Mouse (Mus musculus) forebrain, embryonic 15.5 days (tissue): ENCODE data around the gene Wwc1. TPM values are rescaled to one million over a fixed set of nuclear protein-coding genes. Genes with fewer than 3 reads are reported as not detected.

Experiments used
- ATAC-seq: fragments of 200-750 bp; cut with Nextera tagmentation; replicated peaks from 2 replicates; pipeline ENCODE4 v1.8.0; 2017; ENCODE audit warnings: mild to moderate bottlenecking, moderate TSS enrichment, moderate library complexity
- H3K27ac ChIP-seq: fragments of 300-500 bp; sonication (generic); replicated peaks from 2 replicates; pipeline ENCODE4 v1.5.1; 2015; ENCODE audit warnings: mild to moderate bottlenecking, inconsistent platforms
- H3K27me3 ChIP-seq: fragments of 300-500 bp; sonication (generic); 2 replicates; pipeline ENCODE4 v1.6.1; 2015; ENCODE audit warnings: inconsistent platforms
- H3K36me3 ChIP-seq: fragments of 300-500 bp; sonication (generic); 2 replicates; pipeline ENCODE4 v1.6.1; 2015; ENCODE audit warnings: mild to moderate bottlenecking, inconsistent platforms
- H3K4me1 ChIP-seq: fragments of 300-500 bp; sonication (generic); 2 replicates; pipeline ENCODE4 v1.6.1; 2015; ENCODE audit warnings: inconsistent platforms
- H3K4me2 ChIP-seq: fragments of 300-500 bp; sonication (generic); replicated peaks from 2 replicates; pipeline ENCODE4 v1.6.1; 2015; ENCODE audit warnings: mild to moderate bottlenecking, inconsistent platforms
- H3K4me3 ChIP-seq: fragments of 300-500 bp; sonication (generic); 2 replicates; pipeline ENCODE4 v1.5.1; 2015; ENCODE audit warnings: mild to moderate bottlenecking, inconsistent platforms
- H3K9ac ChIP-seq: fragments of 300-500 bp; sonication (generic); replicated peaks from 2 replicates; pipeline ENCODE4 v1.6.1; 2015; ENCODE audit warnings: mild to moderate bottlenecking, inconsistent platforms
- H3K9me3 ChIP-seq: fragments of 300-500 bp; sonication (generic); 2 replicates; pipeline ENCODE4 v1.6.1; 2016; ENCODE audit warnings: inconsistent platforms
- WGBS: fragments of 180-500 bp; shearing (Covaris S2); methylation state at CpG from one replicate; pipeline ENCODE4 v1.1.7; 2015; ENCODE audit warnings: mixed read lengths; 5-methylcytosine and 5-hydroxymethylcytosine counted together
- polyA plus RNA-seq: library from polyadenylated mRNA; unstranded; fragments of >200 nt; fragmentation: Nextera tagmentation; extraction: Ambion mirVana; gene quantifications from 2 replicates; pipeline ENCODE4 v1.2.1, GENCODE M21; 2015

Gene Wwc1
- polyA plus RNA-seq, 1 experiment from 2014 or later = 15.6 TPM

GRCm38 (mm10) chr11:35970806-35971705 lies 9.3 kb downstream of the Wwc1 start:
- Histone ChIP-seq H3K9ac (no peak overlapping the region), H3K27ac (no peak overlapping the region), H3K27me3 (no peaks in the 10 kb centered on the region), H3K4me3 (no peak overlapping the region), H3K4me2 (no peak overlapping the region), H3K4me1 (peaks cover 28% of the 10 kb centered on the region), H3K9me3 (no peaks in the 10 kb centered on the region), H3K36me3 (no peaks in the 10 kb centered on the region)
- no peak for ATAC-seq
- WGBS = 90% methylated on average over 19 of the region's 19 CpGs

- Histone ChIP-seq H3K27ac (no peak overlapping the region), H3K4me3 (no peak overlapping the region), H3K4me2 (no peak overlapping the region), H3K4me1 (peaks cover 20% of the 10 kb centered on the region), H3K9me3 (no peaks in the 10 kb centered on the region), H3K27me3 (no peaks in the 10 kb centered on the region), H3K36me3 (no peaks in the 10 kb centered on the region), H3K9ac (no peak overlapping the region)
- ATAC-seq = no peak
- WGBS = 94% methylated on average over 10 of the region's 10 CpGs
Measured at GRCm38 (mm10) chr11:35968291-35968690, 12.0 kb downstream of the Wwc1 start.

GRCm38 (mm10) chr11:35963981-35964549 lies 16.3 kb downstream of the Wwc1 start:
- Histone ChIP-seq H3K4me3 (no peak overlapping the region), H3K9me3 (no peaks in the 10 kb centered on the region), H3K27ac (no peak overlapping the region), H3K4me1 (no peaks in the 10 kb centered on the region), H3K9ac (no peak overlapping the region), H3K4me2 (no peak overlapping the region), H3K27me3 (no peaks in the 10 kb centered on the region), H3K36me3 (no peaks in the 10 kb centered on the region)
- ATAC-seq = no peak
- WGBS = 85% methylated on average over 9 of the region's 9 CpGs

- Histone ChIP-seq H3K27me3 (no peaks in the 10 kb centered on the region), H3K4me1 (no peaks in the 10 kb centered on the region), H3K27ac (no peak overlapping the region), H3K4me2 (no peak overlapping the region), H3K36me3 (no peaks in the 10 kb centered on the region), H3K4me3 (no peak overlapping the region), H3K9me3 (no peaks in the 10 kb centered on the region), H3K9ac (no peak overlapping the region)
- ATAC-seq = no peak
- 58% methylated on average over 2 of the region's 2 CpGs for WGBS
Measured at GRCm38 (mm10) chr11:35963554-35963953, 16.8 kb downstream of the Wwc1 start.

- no peak for ATAC-seq
- 92% methylated on average over 2 of the region's 2 CpGs for WGBS
Measured at GRCm38 (mm10) chr11:35962431-35962830, 17.9 kb downstream of the Wwc1 start.

GRCm38 (mm10) chr11:35959270-35959669 lies 21.1 kb downstream of the Wwc1 start:
- Histone ChIP-seq H3K4me2 (no peak overlapping the region), H3K27me3 (no peaks in the 10 kb centered on the region), H3K4me3 (no peak overlapping the region), H3K36me3 (no peaks in the 10 kb centered on the region), H3K27ac (no peak overlapping the region), H3K4me1 (0 out of 2 replicates have a peak, but pooled peaks cover 4% of the 10 kb centered on the region), H3K9me3 (no peaks in the 10 kb centered on the region), H3K9ac (no peak overlapping the region)
- WGBS = 90% methylated on average over 3 of the region's 3 CpGs
- ATAC-seq = no peak

More at GRCm38 (mm10) chr11:35962431-35962830, 17.9 kb downstream of the Wwc1 start:
- Histone ChIP-seq H3K36me3 (no peaks in the 10 kb centered on the region), H3K9me3 (no peaks in the 10 kb centered on the region), H3K4me3 (no peak overlapping the region), H3K9ac (no peak overlapping the region), H3K27me3 (no peaks in the 10 kb centered on the region), H3K4me1 (0 out of 2 replicates have a peak, but pooled peaks cover 4% of the 10 kb centered on the region), H3K27ac (no peak overlapping the region), H3K4me2 (no peak overlapping the region)

- H3K4me3 ChIP-seq = no peak overlapping the region
- no peak overlapping the region for H3K27ac ChIP-seq
- no peaks in the 10 kb centered on the region for H3K27me3 ChIP-seq
- H3K9ac ChIP-seq = no peak overlapping the region
- no peaks in the 10 kb centered on the region for H3K36me3 ChIP-seq
- H3K4me2 ChIP-seq = no peak overlapping the region
- 0 out of 2 replicates have a peak, but pooled peaks cover 4% of the 10 kb centered on the region for H3K4me1 ChIP-seq
- 82% methylated on average over 3 of the region's 3 CpGs for WGBS
- no peaks in the 10 kb centered on the region for H3K9me3 ChIP-seq
- no peak for ATAC-seq
Measured at GRCm38 (mm10) chr11:35955572-35955971, 24.8 kb downstream of the Wwc1 start.

GRCm38 (mm10) chr11:35953179-35953578 lies 27.1 kb downstream of the Wwc1 start:
- Histone ChIP-seq H3K9ac (no peak overlapping the region), H3K4me2 (no peak overlapping the region), H3K9me3 (no peaks in the 10 kb centered on the region), H3K27ac (no peak overlapping the region), H3K27me3 (no peaks in the 10 kb centered on the region), H3K4me3 (no peak overlapping the region), H3K36me3 (no peaks in the 10 kb centered on the region), H3K4me1 (peaks cover 8% of the 10 kb centered on the region)
- WGBS = 97% methylated on average over 4 of the region's 4 CpGs
- ATAC-seq = no peak

- no peaks in the 10 kb centered on the region for H3K27me3 ChIP-seq
- H3K36me3 ChIP-seq = no peaks in the 10 kb centered on the region
- H3K4me1 ChIP-seq = peaks cover 8% of the 10 kb centered on the region
- no peak overlapping the region for H3K27ac ChIP-seq
- no peak overlapping the region for H3K4me2 ChIP-seq
- WGBS = 58% methylated on average over 4 of the region's 4 CpGs
- no peaks in the 10 kb centered on the region for H3K9me3 ChIP-seq
- no peak for ATAC-seq
- no peak overlapping the region for H3K9ac ChIP-seq
- no peak overlapping the region for H3K4me3 ChIP-seq
Measured at GRCm38 (mm10) chr11:35951727-35952065, 28.6 kb downstream of the Wwc1 start.

GRCm38 (mm10) chr11:35951058-35951726 lies 29.1 kb downstream of the Wwc1 start:
- H3K4me3 ChIP-seq = no peak overlapping the region
- H3K36me3 ChIP-seq = no peaks in the 10 kb centered on the region
- ATAC-seq = no peak
- no peak overlapping the region for H3K9ac ChIP-seq
- no peaks in the 10 kb centered on the region for H3K9me3 ChIP-seq
- 85% methylated on average over 15 of the region's 15 CpGs for WGBS
- H3K4me1 ChIP-seq = peaks cover 8% of the 10 kb centered on the region
- no peak overlapping the region for H3K4me2 ChIP-seq
- no peaks in the 10 kb centered on the region for H3K27me3 ChIP-seq
- no peak overlapping the region for H3K27ac ChIP-seq

- Histone ChIP-seq H3K4me1 (peaks cover 8% of the 10 kb centered on the region), H3K36me3 (no peaks in the 10 kb centered on the region), H3K9ac (no peak overlapping the region), H3K4me3 (no peak overlapping the region), H3K9me3 (no peaks in the 10 kb centered on the region), H3K27me3 (no peaks in the 10 kb centered on the region), H3K4me2 (no peak overlapping the region), H3K27ac (no peak overlapping the region)
- no peak for ATAC-seq
- 88% methylated on average over 7 of the region's 7 CpGs for WGBS
Measured at GRCm38 (mm10) chr11:35950466-35950865, 29.9 kb downstream of the Wwc1 start.

GRCm38 (mm10) chr11:35950011-35950410 lies 30.3 kb downstream of the Wwc1 start:
- Histone ChIP-seq H3K4me3 (no peak overlapping the region), H3K4me1 (peaks cover 8% of the 10 kb centered on the region), H3K9me3 (no peaks in the 10 kb centered on the region), H3K9ac (no peak overlapping the region), H3K4me2 (no peak overlapping the region), H3K27me3 (no peaks in the 10 kb centered on the region), H3K27ac (no peak overlapping the region), H3K36me3 (no peaks in the 10 kb centered on the region)
- 88% methylated on average over 3 of the region's 3 CpGs for WGBS
- ATAC-seq = no peak
